Mouse (Mus musculus): ENCODE results near the gene Olfr743. TPM values are rescaled to one million over a fixed set of nuclear protein-coding genes. Genes with fewer than 3 reads are reported as not detected.
"Not testable (repeated sequence)": the region's sequence is repeated elsewhere in the genome, so short reads cannot be mapped to it uniquely, and the experiment has no call there.

Gene Olfr743
- polyA plus RNA-seq (2017; shearing (Covaris generic)) = not detected

DNA sequence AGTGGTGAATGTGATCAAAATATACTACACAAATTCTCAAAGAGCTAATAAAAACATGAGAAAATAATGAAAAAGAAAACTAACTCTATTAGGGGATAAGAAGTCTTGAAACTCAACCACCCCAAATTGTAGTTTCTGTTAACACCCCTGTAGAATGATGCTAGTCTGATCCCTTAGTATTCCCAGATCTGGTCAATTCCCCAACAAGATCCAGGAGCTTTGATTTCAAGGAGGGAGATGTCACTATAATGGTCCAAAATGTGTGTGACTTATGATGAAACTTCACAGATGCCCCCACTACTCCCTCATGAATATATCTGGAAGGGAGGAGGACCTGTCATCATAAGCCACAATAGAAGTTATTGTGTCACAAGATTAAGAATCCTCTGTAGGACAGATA is at the start of gene Olfr743:
TSS of gene Olfr743 (plus strand) at position 301 of the 400 bp plus-strand sequence.
- ATAC-seq = no peak

DNA sequence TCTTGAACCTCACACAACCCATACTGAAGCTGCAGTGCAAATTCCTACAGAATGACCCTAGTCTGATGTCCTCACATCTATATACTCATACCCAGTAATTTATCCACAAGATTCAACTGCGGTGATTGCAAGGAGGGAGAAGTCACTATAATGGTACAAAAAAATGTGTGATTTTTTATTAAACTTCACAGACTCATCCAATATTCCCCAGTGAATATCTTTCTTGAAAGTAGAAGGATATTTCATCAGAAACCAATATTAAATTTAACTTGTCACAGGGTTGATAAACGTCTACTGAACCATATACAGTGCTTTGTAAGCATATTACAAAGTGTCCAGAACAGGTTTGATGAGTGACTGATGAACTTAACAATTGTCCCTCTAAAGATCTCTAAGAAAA is 49.2 kb upstream of the Olfr743 start, which contains the start of gene Olfr741:
TSS of gene Olfr741 (plus strand) at position 301 of the 400 bp plus-strand sequence.
- no peak for ATAC-seq

DNA sequence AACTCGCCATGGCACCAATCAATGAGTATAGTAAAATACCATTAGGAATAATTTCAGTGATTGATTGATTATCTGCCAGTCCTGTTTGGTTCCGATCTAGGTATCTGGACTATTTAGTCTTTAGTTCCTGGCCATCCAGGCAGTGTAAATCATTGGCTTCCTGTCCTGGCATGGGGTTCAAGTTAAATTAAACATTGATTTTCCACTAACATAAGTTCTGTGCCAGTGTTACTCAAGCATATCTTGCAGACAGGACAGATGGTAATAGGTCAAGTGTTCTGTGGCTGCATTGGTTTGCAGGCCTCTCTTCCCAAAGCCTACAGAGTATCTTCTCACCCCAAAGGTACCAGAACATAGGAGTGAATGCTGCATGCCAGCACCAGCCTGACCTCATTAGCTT is 43.2 kb upstream of the Olfr743 start:
- ATAC-seq = no peak

GRCm38 (mm10) chr14:50503300-50503699 is 18.3 kb upstream of the Olfr743 start, which contains the start of gene Olfr742:
Gene Olfr742, plus strand, starts transcription at chr14:50503600.
- no peak for ATAC-seq

DNA sequence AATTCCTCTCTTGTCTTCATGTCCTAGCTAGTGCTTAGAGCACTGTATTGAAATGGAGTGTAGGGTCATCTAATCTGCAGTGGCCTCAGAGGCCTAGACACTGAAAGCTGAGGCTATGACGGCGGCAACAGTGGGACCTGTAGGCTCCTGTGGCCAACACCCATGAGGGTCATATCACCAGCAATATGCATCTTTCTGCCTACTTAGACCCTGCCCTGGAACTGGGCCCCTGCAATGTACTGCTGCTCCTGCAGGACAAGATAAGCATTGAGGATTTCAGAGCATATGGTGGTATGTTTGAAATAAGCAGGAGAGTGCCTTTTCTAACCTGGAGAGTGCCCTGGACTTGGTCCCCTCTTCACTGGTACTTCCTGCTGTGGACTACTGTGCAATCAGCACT is 31.1 kb downstream of the Olfr743 start:
- no peak for ATAC-seq

DNA sequence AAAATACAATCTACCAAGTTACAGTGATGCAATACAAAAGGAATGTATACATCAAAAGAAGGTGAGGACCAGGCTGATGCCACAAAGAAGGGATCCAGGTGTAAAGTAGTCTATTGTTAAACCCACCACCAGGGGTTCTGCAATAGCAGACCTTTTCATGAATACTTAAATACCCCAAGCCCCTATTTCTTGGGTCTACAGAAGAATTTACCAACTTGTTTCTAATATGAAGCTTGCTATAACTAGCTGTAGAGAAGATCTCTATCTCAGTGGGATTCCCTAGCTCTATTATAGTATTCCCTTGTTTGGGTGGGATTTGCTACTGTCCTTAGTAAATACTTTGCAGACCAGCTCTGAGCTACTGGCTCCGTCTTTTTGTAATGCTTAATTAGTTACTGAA is 51.4 kb downstream of the Olfr743 start:
- not testable (repeated sequence) for ATAC-seq

Other genes with a start within 250 kb of the Olfr743 start
- under 1 TPM in 1 of 2 experiments, not detected in 1; 0.17 TPM for gene Olfr732, start 237.6 kb upstream of the Olfr743 start, polyA plus RNA-seq (2017; shearing (Covaris generic))
- gene Olfr733, start 220.3 kb upstream of the Olfr743 start, polyA plus RNA-seq (2017; shearing (Covaris generic)) = under 1 TPM in 1 of 2 experiments, not detected in 1; 0.28 TPM
- not detected for gene Olfr734, start 195.1 kb upstream of the Olfr743 start, polyA plus RNA-seq (2017; shearing (Covaris generic))
- not detected for gene Olfr735, start 173.0 kb upstream of the Olfr743 start, polyA plus RNA-seq (2017; shearing (Covaris generic))
- not detected for gene Tlr11, start 163.9 kb upstream of the Olfr743 start, polyA plus RNA-seq (2017; shearing (Covaris generic))
- not detected for gene Olfr736, start 140.7 kb upstream of the Olfr743 start, polyA plus RNA-seq (2017; shearing (Covaris generic))
- gene Olfr738, start 114.3 kb upstream of the Olfr743 start, polyA plus RNA-seq (2017; shearing (Covaris generic)) = not detected
- gene Olfr739, start 103.2 kb upstream of the Olfr743 start, polyA plus RNA-seq (2017; shearing (Covaris generic)) = not detected
- not detected for gene Olfr740, start 76.3 kb upstream of the Olfr743 start, polyA plus RNA-seq (2017; shearing (Covaris generic))
- not detected for gene Olfr741, start 49.1 kb upstream of the Olfr743 start, polyA plus RNA-seq (2017; shearing (Covaris generic))
- gene Olfr742, start 18.2 kb upstream of the Olfr743 start, polyA plus RNA-seq (2017; shearing (Covaris generic)) = under 1 TPM in 1 of 2 experiments, not detected in 1; 0.25 TPM
- not detected for gene Olfr744, start 93.0 kb downstream of the Olfr743 start, polyA plus RNA-seq (2017; shearing (Covaris generic))
- gene Olfr745, start 117.5 kb downstream of the Olfr743 start, polyA plus RNA-seq (2017; shearing (Covaris generic)) = not detected
- gene Olfr746, start 125.2 kb downstream of the Olfr743 start, polyA plus RNA-seq (2017; shearing (Covaris generic)) = not detected
- not detected for gene Olfr747, start 171.4 kb downstream of the Olfr743 start, polyA plus RNA-seq (2017; shearing (Covaris generic))
- under 1 TPM in 1 of 2 experiments, not detected in 1; 0.21 TPM for gene Olfr748, start 185.5 kb downstream of the Olfr743 start, polyA plus RNA-seq (2017; shearing (Covaris generic))
- gene Olfr749, start 223.3 kb downstream of the Olfr743 start, polyA plus RNA-seq (2017; shearing (Covaris generic)) = not detected

Measured in activated CD4-positive, CD25-positive, alpha-beta regulatory T cell, adult 4 months (primary cell).